Mouse (Mus musculus) macrophage (primary cell): Measurements from ENCODE around the gene Neurl1b. TPM values are rescaled to one million over a fixed set of nuclear protein-coding genes. Genes with fewer than 3 reads are reported as not detected.

Source experiments
- H3K27ac ChIP-seq: fragments of 350-480 bp; formaldehyde crosslinking; 2 replicates; pipeline ENCODE4 v1.9.0; 2021
- H3K36me3 ChIP-seq: fragments of 350-480 bp; formaldehyde crosslinking; 2 replicates; pipeline ENCODE4 v1.9.0; 2021; ENCODE audit errors: inconsistent target
- H3K4me3 ChIP-seq: fragments of 350-480 bp; formaldehyde crosslinking; 2 replicates; pipeline ENCODE4 v1.9.0; 2021; ENCODE audit errors: inconsistent target
- H3K79me2 ChIP-seq: fragments of 350-480 bp; formaldehyde crosslinking; 2 replicates; pipeline ENCODE4 v1.9.0; 2021; ENCODE audit errors: inconsistent target
- WGBS: methylation state at CpG from one replicate; pipeline ENCODE4 v1.1.7; 2026; ENCODE audit warnings: inconsistent platforms; ENCODE audit not compliant: missing documents; 5-methylcytosine and 5-hydroxymethylcytosine counted together
- polyA plus RNA-seq: library from polyadenylated mRNA; stranded (reverse); fragments of 250-400 nt; gene quantifications from 3 replicates; pipeline ENCODE4 v1.2.4, GENCODE M21; 2018; ENCODE audit warnings: inconsistent platforms
- total RNA-seq, 78 experiments: library from RNA; depleted of rRNA; stranded (reverse); fragments of 250-400 nt; gene quantifications; 1 replicate in 9 of 78; 2 replicates in 24 of 78; 3 replicates in 43 of 78; 4 replicates in 2 of 78; pipeline ENCODE4 v1.2.4; 2018; ENCODE audit warnings: inconsistent platforms in 56 of 78

Gene Neurl1b
- 1 to 10 TPM in 5 of 26 experiments, under 1 TPM in 19, not detected in 2; 0.12 to 4.1 (median 0.45) TPM for total RNA-seq (2018; cell fraction: chromatin; rRNA removed)
- 1 to 10 TPM in 14 of 26 experiments, under 1 TPM in 12; 0.24 to 1.9 (median 1.1) TPM for total RNA-seq (2018; cell fraction: cytosol; rRNA removed)
- 1 to 10 TPM in 9 of 26 experiments, under 1 TPM in 16, not detected in 1; 0.17 to 2.0 (median 0.66) TPM for total RNA-seq (2018; cell fraction: nucleus; rRNA removed)
- 0.46 to 0.47 TPM (median 0.46 TPM) in 3 replicates for polyA plus RNA-seq

- Histone ChIP-seq H3K27ac (no peak within 1 kb of the TSS), H3K36me3 (no peaks in the 10 kb centered on the region), H3K79me2 (no peaks in the 10 kb centered on the region), H3K4me3 (peak within 1 kb of the TSS; percentile 37)
- under 1% methylated on average over 96 of the region's 105 CpGs for WGBS
Observed at GRCm38 (mm10) chr17:26414523-26415354, at the start of gene Neurl1b. TSS of gene Neurl1b (plus strand) at chr17:26414829.

- Histone ChIP-seq H3K27ac (no peak overlapping the region), H3K4me3 (no peak overlapping the region), H3K79me2 (no peaks in the 10 kb centered on the region), H3K36me3 (no peaks in the 10 kb centered on the region)
- WGBS, result 66% methylated on average over 4 of the region's 4 CpGs
Observed at GRCm38 (mm10) chr17:26366792-26367191, 47.8 kb upstream of the Neurl1b start.

- Histone ChIP-seq H3K27ac (no peak overlapping the region), H3K36me3 (no peaks in the 10 kb centered on the region), H3K4me3 (no peak overlapping the region), H3K79me2 (no peaks in the 10 kb centered on the region)
- 88% methylated on average over 10 of the region's 10 CpGs for WGBS
Observed at GRCm38 (mm10) chr17:26368336-26368992, 46.2 kb upstream of the Neurl1b start.

GRCm38 (mm10) chr17:26370521-26371245 is 43.9 kb upstream of the Neurl1b start:
- no peaks in the 10 kb centered on the region for H3K79me2 ChIP-seq
- no peaks in the 10 kb centered on the region for H3K36me3 ChIP-seq
- 15% methylated on average over 9 of the region's 9 CpGs for WGBS
- no peak overlapping the region for H3K27ac ChIP-seq
- no peak overlapping the region for H3K4me3 ChIP-seq

GRCm38 (mm10) chr17:26371246-26371535 is 43.4 kb upstream of the Neurl1b start:
- Histone ChIP-seq H3K36me3 (no peaks in the 10 kb centered on the region), H3K79me2 (no peaks in the 10 kb centered on the region), H3K27ac (no peak overlapping the region), H3K4me3 (no peak overlapping the region)
- 69% methylated on average over 3 of the region's 3 CpGs for WGBS

GRCm38 (mm10) chr17:26373211-26373610 is 41.4 kb upstream of the Neurl1b start:
- no peak overlapping the region for H3K27ac ChIP-seq

GRCm38 (mm10) chr17:26376416-26376815 is 38.2 kb upstream of the Neurl1b start:
- 100% methylated on average over 1 of the region's 1 CpGs for WGBS
- H3K4me3 ChIP-seq, result no peak overlapping the region
- H3K79me2 ChIP-seq, result no peaks in the 10 kb centered on the region
- no peak overlapping the region for H3K27ac ChIP-seq
- no peaks in the 10 kb centered on the region for H3K36me3 ChIP-seq

More at GRCm38 (mm10) chr17:26373211-26373610, 41.4 kb upstream of the Neurl1b start:
- H3K79me2 ChIP-seq, result no peaks in the 10 kb centered on the region
- no peaks in the 10 kb centered on the region for H3K36me3 ChIP-seq
- WGBS, result 83% methylated on average over 5 of the region's 5 CpGs
- H3K4me3 ChIP-seq, result no peak overlapping the region

GRCm38 (mm10) chr17:26376994-26377744 is 37.5 kb upstream of the Neurl1b start:
- 98% methylated on average over 4 of the region's 4 CpGs for WGBS
- Histone ChIP-seq H3K36me3 (no peaks in the 10 kb centered on the region), H3K79me2 (no peaks in the 10 kb centered on the region), H3K27ac (no peak overlapping the region), H3K4me3 (no peak overlapping the region)

GRCm38 (mm10) chr17:26380280-26380985 is 34.2 kb upstream of the Neurl1b start:
- H3K79me2 ChIP-seq, result no peaks in the 10 kb centered on the region
- no peak overlapping the region for H3K27ac ChIP-seq
- H3K4me3 ChIP-seq, result no peak overlapping the region
- WGBS, result 38% methylated on average over 6 of the region's 8 CpGs
- H3K36me3 ChIP-seq, result no peaks in the 10 kb centered on the region

- WGBS, result 45% methylated on average over 4 of the region's 4 CpGs
- Histone ChIP-seq H3K36me3 (no peaks in the 10 kb centered on the region), H3K4me3 (no peak overlapping the region), H3K27ac (no peak overlapping the region), H3K79me2 (no peaks in the 10 kb centered on the region)
Observed at GRCm38 (mm10) chr17:26380986-26381446, 33.6 kb upstream of the Neurl1b start.

- no peak overlapping the region for H3K4me3 ChIP-seq
- H3K27ac ChIP-seq, result no peak overlapping the region
- 5% methylated on average over 5 of the region's 5 CpGs for WGBS
Observed at GRCm38 (mm10) chr17:26381613-26382012, 33.0 kb upstream of the Neurl1b start.

GRCm38 (mm10) chr17:26382176-26382575 is 32.5 kb upstream of the Neurl1b start:
- Histone ChIP-seq H3K79me2 (no peaks in the 10 kb centered on the region), H3K36me3 (no peaks in the 10 kb centered on the region), H3K4me3 (no peak overlapping the region), H3K27ac (no peak overlapping the region)
- 92% methylated on average over 3 of the region's 3 CpGs for WGBS

More at GRCm38 (mm10) chr17:26381613-26382012, 33.0 kb upstream of the Neurl1b start:
- H3K36me3 ChIP-seq, result no peaks in the 10 kb centered on the region
- H3K79me2 ChIP-seq, result no peaks in the 10 kb centered on the region

GRCm38 (mm10) chr17:26382687-26383086 is 31.9 kb upstream of the Neurl1b start:
- Histone ChIP-seq H3K4me3 (no peak overlapping the region), H3K36me3 (no peaks in the 10 kb centered on the region), H3K27ac (no peak overlapping the region), H3K79me2 (no peaks in the 10 kb centered on the region)
- WGBS, result 68% methylated on average over 5 of the region's 5 CpGs
